Mouse (Mus musculus): ENCODE measurements around the gene Cntnap1. TPM values are rescaled to one million over a fixed set of nuclear protein-coding genes. Genes with fewer than 3 reads are reported as not detected.
A peak's percentile ranks its signal among the peaks of the same experiment; 100 is the strongest.
"Not testable (repeated sequence)": the region's sequence is repeated elsewhere in the genome, so short reads cannot be mapped to it uniquely, and the experiment has no call there.

Gene Cntnap1
- total RNA-seq, 2 experiments from 2014 or later: 0.82 to 1.2 TPM

GRCm38 (mm10) chr11:101149178-101150105 is 20.9 kb upstream of the Cntnap1 start:
- DNase-seq (ENCODE audit: low spot score): peak; percentile 57

GRCm38 (mm10) chr11:101151063-101151462 is 19.3 kb upstream of the Cntnap1 start:
- no peak for DNase-seq (ENCODE audit: low spot score)

- DNase-seq (ENCODE audit: low spot score): no peak
Observed at GRCm38 (mm10) chr11:101152825-101153224, 17.5 kb upstream of the Cntnap1 start.

- DNase-seq (ENCODE audit: low spot score): no peak
Observed at GRCm38 (mm10) chr11:101154648-101155047, 15.7 kb upstream of the Cntnap1 start.

GRCm38 (mm10) chr11:101155151-101155550 is 15.2 kb upstream of the Cntnap1 start:
- DNase-seq (ENCODE audit: low spot score): no peak

GRCm38 (mm10) chr11:101155728-101156371 is 14.5 kb upstream of the Cntnap1 start, which contains the start of gene Tubg2:
TSS of gene Tubg2 (plus strand) at chr11:101155907.
- DNase-seq (ENCODE audit: low spot score): peak; percentile 50

- not testable (repeated sequence) for DNase-seq (ENCODE audit: low spot score)
Observed at GRCm38 (mm10) chr11:101160151-101160550, 10.2 kb upstream of the Cntnap1 start.

- not testable (repeated sequence) for DNase-seq (ENCODE audit: low spot score)
Observed at GRCm38 (mm10) chr11:101160981-101161505, 9.3 kb upstream of the Cntnap1 start.

GRCm38 (mm10) chr11:101161551-101161950 is 8.8 kb upstream of the Cntnap1 start:
- no peak for DNase-seq (ENCODE audit: low spot score)

- DNase-seq (ENCODE audit: low spot score): no peak
Observed at GRCm38 (mm10) chr11:101162301-101162700, 8.0 kb upstream of the Cntnap1 start.

GRCm38 (mm10) chr11:101162772-101163171 is 7.6 kb upstream of the Cntnap1 start:
- DNase-seq (ENCODE audit: low spot score): peak; percentile 92

GRCm38 (mm10) chr11:101163476-101164350 is 6.6 kb upstream of the Cntnap1 start:
- DNase-seq (ENCODE audit: low spot score): no peak

GRCm38 (mm10) chr11:101164351-101164665 is 6.0 kb upstream of the Cntnap1 start:
- no peak for DNase-seq (ENCODE audit: low spot score)

- DNase-seq (ENCODE audit: low spot score): no peak
Observed at GRCm38 (mm10) chr11:101164677-101165580, 5.4 kb upstream of the Cntnap1 start.

GRCm38 (mm10) chr11:101166357-101166756 is 4.0 kb upstream of the Cntnap1 start:
- no peak for DNase-seq (ENCODE audit: low spot score)

- DNase-seq (ENCODE audit: low spot score): no peak
Observed at GRCm38 (mm10) chr11:101167211-101167962, 2.9 kb upstream of the Cntnap1 start.

- DNase-seq (ENCODE audit: low spot score): no peak
Observed at GRCm38 (mm10) chr11:101167963-101168300, 2.4 kb upstream of the Cntnap1 start.

GRCm38 (mm10) chr11:101168301-101168980 is 1.9 kb upstream of the Cntnap1 start:
- DNase-seq (ENCODE audit: low spot score): peak; percentile 52

All from gastrocnemius, adult 18-20 months (tissue).